Mouse (Mus musculus) ovary, adult 18-20 months (tissue): ENCODE measurements around the gene Asb5.
A peak's percentile ranks its signal among the peaks of the same experiment; 100 is the strongest.
"Not testable (repeated sequence)": the region's sequence is repeated elsewhere in the genome, so short reads cannot be mapped to it uniquely, and the experiment has no call there.

Experiments
- DNase-seq: peaks from one replicate; pipeline ENCODE4 v3.0.0; 2022; ENCODE audit warnings: low spot score, mixed read lengths

Gene Asb5

DNA sequence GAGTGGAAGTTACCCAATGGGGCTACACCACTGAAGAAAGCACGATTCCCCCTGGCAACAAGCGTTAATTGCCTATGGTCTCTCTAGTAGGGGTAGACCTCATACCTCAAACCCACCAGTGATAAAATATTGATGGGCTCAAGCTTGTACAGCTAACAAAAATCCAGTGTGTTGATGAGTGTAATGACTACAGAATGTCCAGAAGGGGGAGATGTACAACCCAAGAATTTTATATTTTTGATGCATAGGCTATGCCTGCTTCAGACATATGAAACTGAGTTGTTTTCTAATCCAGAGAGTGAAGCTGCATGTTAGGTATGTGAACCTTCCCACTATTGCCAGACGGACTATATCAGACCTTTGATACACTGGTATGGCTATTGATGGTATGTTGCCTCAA lies 7.9 kb downstream of the Asb5 start:
- DNase-seq = no peak

DNA sequence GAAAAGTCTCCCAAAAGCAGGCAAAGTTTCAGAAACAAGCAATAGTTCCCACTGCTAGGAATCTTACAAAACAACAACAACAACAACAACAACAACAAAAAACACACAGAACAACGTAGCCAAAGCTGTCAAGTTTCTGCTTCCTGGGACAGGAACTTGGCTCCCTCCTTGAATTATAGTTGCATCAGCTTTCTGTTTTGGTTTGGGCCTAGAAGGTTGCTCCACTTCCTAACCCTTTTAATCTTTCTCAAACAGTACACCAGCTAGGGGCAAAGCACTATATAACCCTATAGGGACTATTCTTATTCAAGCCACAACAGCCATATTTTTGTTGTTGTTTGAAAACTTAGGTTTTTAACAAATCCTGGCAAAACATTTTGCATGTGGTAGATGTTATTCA lies 12.0 kb downstream of the Asb5 start:
- DNase-seq = no peak

DNA sequence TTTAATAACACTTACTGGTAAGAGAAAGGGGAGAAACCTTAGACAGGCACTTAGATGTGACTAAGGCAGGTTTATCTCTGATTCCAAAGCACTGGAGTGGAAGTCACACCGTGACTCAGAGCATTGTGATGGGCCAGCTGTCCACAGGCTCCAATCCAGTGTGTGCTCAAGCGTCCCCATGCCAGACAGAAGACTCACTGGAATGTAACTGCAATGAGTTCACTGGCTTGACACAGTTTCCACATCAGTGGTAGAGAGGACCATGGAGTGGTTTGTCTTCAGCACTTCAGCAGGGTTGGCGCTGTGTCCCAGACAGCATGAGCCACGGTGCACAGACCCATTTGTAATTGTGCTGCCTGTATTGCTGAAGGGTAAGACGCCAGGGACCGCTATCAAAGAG lies 19.0 kb downstream of the Asb5 start:
- no peak for DNase-seq

DNA sequence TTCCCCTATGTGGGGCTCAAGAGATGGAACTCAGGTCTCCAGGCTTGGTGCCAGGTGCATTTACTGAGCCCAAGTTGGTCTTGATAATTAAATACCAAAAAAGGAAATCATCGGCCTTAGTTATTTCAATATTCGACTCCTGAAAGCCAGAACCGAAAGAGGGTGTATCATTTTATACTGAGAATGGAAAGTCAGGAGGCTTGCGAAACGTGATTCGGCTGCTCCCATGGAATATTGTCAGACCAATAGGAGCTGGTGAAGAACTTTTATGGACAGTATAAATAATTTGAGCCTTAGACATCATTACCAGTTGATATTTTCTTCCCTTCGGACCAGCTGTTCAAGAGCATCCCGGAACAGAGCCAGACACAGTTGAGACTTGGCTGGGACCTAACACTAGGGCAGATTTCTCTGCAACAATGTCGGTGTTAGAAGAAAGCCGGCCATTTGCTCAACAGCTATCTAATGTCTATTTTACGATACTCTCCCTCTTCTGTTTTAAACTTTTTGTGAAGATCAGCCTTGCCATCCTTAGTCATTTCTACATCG lies 20.7 kb downstream of the Asb5 start:
- no peak for DNase-seq

DNA sequence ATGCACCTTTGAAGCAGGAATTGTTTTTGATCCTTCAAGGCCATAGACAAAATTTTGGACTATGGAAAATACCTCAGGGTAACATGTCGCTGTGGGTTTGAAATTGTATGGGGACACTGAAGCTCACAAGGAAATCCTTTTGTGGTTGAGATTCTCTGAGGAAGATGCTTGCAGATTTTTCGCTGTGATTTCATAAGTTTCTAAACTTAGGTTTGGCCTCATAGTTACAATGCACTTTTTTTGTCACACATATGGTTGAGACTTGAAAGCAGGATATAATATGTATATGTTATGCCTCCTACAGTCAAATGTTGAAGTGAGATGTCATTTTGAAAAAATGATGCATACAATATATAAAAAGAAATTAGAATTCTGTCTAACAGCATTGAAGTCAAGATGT lies 25.5 kb downstream of the Asb5 start:
- no peak for DNase-seq

DNA sequence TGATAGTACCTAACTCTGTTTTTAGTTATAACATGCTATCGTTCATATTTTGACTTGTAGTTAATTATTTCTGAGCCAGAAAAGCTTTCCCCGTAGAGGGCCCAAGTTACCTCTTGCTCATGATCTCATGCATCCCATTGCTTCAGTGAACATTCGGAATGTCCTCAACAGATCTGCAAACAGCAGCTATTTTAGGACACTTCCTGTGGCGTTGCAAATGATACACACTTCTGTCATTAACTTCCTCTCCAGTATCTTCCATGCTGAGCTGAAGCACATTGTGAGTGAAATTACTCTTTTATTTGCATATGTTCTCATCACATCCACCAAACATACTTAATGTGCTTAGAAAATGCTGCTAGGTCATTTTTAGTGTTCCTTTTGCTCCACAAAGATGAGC lies 32.8 kb downstream of the Asb5 start:
- DNase-seq = no peak

DNA sequence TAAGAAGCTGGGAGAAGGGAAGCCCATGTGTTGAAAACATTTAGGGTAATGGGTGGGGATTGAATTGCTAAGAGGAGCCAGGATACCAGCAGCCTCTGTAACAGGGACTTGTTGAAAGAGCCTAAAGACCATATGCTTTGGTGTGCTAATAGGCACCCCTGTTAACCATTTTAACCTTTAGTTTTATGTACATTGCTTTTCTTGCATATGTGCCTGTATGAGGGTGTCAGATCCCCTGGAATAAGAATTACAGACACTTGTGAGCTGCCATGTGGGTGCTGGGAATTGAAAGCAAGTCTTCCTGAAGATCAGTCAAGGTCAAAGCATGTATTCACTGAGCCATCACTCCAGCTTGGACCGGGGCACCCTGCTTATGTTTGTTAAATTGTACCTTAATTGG lies 35.8 kb downstream of the Asb5 start:
- DNase-seq = no peak

DNA sequence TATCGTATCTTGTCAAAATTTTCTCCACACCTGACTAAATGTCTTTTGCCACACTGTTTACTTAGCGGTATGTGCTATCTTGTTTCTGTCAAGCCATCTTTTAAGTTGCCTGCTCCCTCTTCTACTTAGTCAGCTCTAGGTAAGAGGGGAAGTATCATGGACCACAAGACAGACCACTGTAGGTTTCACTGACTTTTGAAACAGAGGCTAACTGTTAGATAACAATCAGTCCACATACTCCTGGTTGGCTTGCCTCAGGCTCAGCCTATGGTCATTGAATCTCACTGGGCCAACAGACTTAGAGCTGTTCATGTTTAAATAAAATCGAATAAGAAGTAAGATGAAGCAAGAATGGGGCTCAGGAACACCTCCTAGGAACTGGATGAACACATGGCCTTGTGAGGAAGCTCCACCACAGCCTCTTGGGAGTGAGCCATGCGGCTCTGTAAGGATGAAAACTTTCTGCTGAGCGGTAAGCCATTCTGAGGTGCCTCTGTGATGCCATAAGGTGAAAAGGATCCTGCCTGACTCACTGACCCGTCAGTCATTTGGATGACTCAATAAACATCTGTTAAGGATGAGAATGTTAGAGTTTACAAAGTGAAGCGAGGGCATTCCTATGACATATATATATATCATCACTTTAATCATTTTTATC lies 36.4 kb downstream of the Asb5 start:
- DNase-seq = no peak

DNA sequence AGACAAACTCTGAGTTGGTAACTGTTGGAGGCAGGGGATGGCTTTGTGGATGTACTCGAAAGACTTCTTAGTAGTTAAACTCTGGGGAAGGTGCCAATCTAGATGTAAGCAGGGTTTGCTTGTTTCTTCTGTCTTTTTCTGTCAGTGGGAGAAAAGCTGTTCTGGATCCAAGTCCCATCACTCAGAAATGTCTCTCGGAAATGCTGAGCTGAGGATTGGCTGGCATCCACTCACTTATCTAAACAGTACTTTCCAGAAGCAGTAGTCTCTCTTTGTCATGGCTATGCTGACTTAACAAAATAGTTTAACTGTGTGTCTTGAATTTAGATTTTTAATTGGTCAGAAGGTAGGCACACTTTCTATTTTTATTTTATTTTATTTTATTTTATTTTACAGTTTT lies 37.8 kb downstream of the Asb5 start:
- no peak for DNase-seq

DNA sequence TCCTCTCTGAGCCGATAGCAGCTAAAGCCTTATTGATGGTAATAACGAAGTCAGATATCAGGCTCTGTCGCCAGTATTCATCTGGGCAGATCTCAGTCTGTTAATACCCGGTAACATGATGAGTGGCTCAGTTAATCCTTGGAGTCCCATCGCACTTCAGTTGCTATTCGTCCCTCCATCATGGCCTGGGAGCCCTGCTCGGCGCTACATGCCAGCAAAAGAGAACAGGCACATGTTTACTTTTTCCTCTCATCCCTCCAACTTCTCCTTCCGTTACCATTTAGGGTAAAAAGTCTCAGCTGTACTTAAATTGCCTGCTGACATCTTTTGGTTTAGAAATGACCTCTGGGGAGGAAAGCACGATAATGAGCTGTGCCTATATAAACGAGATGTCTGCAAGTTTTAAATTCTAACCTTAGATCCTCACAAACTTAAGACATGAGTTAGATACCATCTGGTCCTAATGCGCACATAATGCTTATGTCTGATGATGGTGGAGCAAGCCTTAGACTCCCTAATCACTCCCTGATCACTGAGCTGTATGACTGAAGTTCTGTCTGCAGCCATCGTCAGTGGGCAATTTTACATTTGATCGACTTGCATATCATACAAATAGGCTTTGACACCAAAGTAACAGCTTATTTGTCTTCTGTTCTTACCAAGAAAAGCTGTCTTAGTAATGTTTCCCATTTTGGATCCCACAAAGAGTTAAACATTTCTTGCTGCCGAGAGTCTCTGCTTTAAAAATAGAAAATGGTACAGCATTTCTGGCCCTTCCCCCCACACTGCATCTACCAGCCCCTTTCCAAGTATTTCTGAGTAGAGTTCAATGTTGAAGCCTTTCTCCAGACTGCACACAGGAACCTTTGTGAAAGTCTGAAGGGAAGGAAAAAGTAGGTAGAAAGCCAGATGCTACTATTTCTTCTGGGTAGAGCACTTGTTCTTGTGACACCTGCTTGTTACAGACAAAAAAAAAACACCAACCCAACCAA lies 41.5 kb downstream of the Asb5 start:
- DNase-seq = no peak

DNA sequence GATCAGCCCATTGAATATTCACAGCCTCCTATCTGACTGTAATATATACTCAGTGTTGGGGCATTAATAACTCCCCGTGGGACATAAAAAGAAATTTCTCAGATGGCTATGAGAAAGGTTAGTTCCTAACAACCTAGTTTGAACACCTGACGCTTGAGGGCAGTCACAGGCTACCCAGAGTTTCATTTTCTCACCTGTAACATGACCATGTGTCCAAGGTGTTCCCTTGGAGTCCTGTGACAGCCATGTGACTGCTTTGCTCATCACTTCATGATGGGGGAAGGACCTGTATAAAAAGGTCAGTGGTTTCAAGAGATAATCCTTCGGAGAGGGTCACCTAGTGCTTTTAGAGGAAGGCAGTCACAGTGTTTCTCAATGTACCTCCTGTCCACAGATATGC lies 52.1 kb downstream of the Asb5 start:
- DNase-seq = no peak

DNA sequence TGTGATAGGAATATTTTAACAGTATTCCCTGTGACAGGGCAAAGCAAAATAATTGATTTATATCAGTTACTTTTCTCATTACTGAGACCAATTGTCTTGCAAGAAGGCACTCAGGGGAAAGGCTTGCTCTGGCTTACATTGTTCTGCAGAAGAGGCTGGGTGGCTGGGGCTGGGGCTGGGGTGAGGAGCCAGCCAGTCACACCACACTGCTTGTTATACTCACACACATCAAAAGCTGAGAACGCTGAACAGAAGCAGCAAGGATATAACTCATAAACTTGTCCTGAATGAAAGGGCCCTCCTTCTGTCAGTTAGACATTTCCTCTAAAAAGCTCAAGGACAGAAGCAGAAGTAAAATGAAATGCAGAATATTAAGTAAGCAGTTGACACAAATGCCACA lies 53.5 kb downstream of the Asb5 start:
- no peak for DNase-seq

DNA sequence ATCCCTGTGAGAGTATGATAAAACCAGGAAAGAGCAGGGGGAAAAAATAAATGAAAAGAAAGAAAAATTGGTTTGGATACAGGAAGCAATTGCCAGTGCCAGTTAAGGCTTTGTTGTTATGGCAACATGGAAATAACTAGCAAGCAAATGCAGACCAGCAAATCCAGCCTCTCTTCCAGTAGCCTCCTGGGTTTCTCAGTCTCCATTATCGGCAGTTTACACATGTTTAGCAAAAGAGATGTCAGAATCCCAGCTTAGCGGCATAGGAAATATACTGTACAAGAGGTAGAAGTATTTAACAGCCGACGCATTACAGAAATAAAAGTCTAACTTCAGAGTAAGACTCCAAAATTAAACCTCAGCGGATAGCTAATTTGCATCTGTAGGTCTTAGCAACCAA lies 65.3 kb downstream of the Asb5 start:
- no peak for DNase-seq

DNA sequence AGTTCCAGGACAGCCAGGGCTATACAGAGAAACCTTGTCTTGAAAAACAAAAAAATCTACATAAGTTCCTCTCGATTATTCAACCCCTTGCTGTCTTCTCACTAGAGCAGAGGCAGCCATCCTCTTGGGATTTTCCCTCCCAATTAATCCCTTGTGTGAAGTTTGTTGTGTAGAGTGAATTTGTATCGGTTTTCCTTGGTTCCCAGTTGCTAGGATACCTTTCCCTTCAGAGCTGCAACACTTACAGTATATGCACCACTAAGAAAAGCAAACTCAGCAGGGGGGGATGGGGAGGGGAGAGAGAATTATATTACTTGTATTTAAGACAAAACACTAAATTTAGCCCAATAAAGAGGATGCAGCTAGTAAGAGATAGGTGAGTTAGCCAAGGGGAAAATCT lies 66.7 kb downstream of the Asb5 start:
- DNase-seq = no peak

DNA sequence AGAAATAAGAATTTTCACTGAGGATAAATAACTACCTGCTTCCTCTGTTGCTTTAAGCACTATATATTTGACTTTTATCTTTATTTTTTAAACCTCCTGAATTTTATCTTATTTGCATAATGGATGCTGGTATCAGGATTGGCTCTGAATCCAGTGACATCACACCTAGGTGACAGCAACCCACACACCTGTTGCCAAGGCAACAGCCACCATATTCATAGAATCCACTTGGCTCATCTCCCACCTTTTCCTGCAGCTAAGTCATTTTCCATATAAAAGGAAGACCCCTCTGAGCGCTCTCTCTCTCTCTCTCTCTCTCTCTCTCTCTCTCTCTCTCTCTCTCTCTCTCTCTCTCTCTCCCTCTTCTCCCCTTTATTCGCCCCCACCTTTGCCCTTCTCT lies 67.6 kb downstream of the Asb5 start:
- no peak for DNase-seq

DNA sequence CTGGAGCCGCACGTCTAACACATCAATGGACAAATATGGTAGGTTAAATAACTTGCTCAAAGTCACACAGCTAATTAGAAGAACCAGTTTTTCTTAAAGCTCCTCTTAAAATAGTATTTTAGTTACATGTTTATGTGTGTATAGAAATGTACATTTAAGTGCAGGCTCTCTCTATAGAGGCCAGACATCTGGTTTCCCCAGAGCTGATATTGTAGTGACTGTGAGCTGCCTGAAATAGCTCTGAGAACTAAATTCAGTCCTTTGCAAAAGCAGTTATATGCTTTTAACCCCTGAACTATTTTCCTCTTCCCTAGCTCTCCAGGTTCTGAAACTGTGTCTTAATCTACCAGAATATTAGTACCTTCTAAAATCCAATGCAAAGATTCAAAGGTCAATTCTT lies 68.0 kb downstream of the Asb5 start:
- no peak for DNase-seq

DNA sequence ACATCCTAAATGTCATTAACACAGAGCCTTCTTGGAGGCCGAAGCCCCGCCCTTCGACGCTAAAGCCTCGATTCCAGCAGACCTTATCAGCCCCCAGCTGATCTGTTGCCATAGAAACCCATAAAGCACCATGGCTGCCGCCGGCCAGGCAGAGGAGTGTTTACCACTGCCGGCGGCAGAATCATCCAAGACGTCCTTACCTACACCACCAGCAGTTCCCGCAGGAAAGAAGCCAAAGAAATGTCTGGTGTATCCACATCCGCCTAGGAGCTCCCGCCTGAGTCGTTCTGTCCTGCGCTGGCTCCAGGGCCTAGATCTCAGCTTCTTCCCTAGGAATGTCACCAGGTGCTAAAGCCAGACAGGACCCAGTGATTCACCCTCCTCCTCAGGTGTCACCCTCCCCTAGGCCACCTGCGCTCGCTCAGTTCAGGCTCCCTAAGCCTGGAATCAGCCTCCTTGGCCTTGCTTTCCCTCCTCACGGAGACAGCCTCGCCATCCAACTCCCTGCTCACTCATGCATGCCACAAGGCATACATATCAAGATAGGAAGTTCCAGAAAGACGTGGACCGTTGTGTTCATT lies 71.4 kb downstream of the Asb5 start, which contains the start of gene Spata4:
TSS of gene Spata4 (plus strand) at position 111 of the 581 bp plus-strand sequence.
- peak; percentile 54 for DNase-seq

DNA sequence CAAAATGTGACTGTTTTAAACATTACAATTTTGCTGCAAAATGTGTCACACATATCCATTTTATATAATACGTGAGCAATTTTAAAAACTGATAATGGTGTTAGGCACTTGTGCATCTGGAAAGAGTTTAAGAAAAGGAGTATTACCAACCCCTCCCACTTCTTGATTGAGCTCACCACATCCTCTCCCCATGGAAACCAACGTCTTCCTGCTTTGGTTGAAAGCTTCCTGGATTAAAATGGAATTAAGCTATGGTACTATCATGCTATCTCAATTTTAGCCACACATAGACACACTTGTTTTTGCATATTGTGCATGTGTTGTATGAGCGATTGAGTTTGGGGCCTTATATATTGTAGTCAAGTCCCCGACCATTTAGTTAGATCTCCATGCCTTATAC lies 74.1 kb downstream of the Asb5 start:
- no peak for DNase-seq

DNA sequence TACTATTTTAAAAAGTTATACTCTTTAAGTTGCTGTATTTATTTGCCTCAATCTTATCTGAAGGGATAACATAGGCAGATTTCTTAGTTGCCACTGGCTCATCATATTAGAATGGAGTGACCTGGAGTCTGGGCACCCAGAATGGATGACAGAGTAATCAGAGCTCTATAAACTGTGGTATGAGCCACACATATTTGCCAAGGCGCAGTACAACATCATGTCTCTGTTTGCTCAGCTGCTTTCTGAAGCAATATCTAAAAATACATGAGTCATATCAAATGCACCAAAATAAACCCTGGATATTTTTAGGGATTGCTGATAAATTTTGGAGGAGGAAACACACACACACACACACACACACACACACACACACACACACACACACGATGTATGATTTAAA lies 80.0 kb downstream of the Asb5 start:
- DNase-seq = no peak

DNA sequence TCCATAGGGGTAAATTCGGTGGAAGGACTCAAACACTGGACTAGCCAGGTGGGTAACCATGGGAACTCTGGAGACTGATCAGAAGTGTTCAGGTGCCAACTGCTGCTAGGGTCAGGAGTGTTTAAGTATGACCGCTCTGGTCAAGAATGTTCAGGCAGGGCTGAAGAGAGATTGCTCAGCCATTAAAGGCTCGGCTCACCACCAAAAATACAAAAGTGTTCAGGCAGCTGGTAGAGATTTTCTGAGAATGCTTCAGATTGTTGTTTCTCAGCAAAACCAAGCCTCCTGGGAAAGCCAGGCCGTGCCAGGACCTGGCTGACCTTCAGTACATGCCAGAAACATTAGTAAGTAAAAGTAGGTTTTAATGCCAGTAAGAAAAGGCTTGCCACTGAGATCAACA lies 80.9 kb downstream of the Asb5 start:
- peak; percentile 44 for DNase-seq

DNA sequence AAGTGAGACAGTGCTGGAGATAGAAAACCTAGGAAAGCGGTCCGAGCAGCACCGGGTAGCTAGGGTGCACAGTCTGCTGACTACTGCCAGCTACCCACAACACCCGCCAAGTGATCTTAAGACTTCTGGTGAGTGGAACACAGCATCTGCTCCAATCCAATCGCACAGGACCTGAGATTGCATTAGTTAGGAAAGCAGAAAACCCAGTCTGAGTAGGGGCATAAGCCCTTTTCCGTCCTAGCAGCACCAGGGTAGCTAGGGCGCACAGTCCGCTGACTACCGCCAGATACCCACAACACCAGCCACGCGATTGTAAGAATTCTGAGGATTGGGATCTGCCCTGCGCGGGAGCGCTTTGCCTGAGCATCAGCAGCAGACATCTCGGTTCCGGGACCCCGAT lies 87.3 kb downstream of the Asb5 start:
- not testable (repeated sequence) for DNase-seq
